Mouse (Mus musculus) MEL (cell line): ENCODE results near the gene Lsm11.

Experiments
- CTCF ChIP-seq, 3 experiments: IDR thresholded peaks in 2 of 3; conservative IDR thresholded peaks in 1 of 3; 2 replicates each; pipeline ENCODE4 v1.5.1; 2011 to 2012; ENCODE audit warnings: low read length in 3 of 3, low read depth in 2 of 3, mild to moderate bottlenecking in 2 of 3, improper control_type of control experiment in 1 of 3, inconsistent platforms in 1 of 3, mixed read lengths in 1 of 3, moderate library complexity in 1 of 3; ENCODE audit not compliant: control insufficient read depth in 1 of 3, insufficient read depth in 1 of 3, poor library complexity in 1 of 3, severe bottlenecking in 1 of 3
- E2F4 ChIP-seq: IDR thresholded peaks from 2 replicates; pipeline ENCODE4 v1.6.1; 2011; ENCODE audit warnings: low read depth, low read length, improper control_type of control experiment, borderline replicate concordance
- ELF1 ChIP-seq: IDR thresholded peaks from 2 replicates; pipeline ENCODE4 v1.6.1; 2014; ENCODE audit warnings: low read depth, mild to moderate bottlenecking, inconsistent platforms, low read length, improper control_type of control experiment, moderate library complexity
- EP300 ChIP-seq, 2 experiments: IDR thresholded peaks; 2 replicates each; pipeline ENCODE4 v1.6.1; 2011; ENCODE audit warnings: improper control_type of control experiment in 2 of 2, low read length in 2 of 2, low read depth in 1 of 2, mild to moderate bottlenecking in 1 of 2
- GATA1 ChIP-seq: IDR thresholded peaks from 2 replicates; pipeline ENCODE4 v1.6.1; 2011; ENCODE audit warnings: low read depth, low read length, improper control_type of control experiment
- MAX ChIP-seq: IDR thresholded peaks from 2 replicates; pipeline ENCODE4 v1.6.1; 2011; ENCODE audit warnings: low read length, improper control_type of control experiment
- MEF2A ChIP-seq: IDR thresholded peaks from 2 replicates; pipeline ENCODE4 v1.6.1; 2014; ENCODE audit warnings: low read depth, mild to moderate bottlenecking, inconsistent platforms, low read length, improper control_type of control experiment; ENCODE audit not compliant: poor library complexity, insufficient replicate concordance, severe bottlenecking; ENCODE audit errors: extremely low read depth
- NELFE ChIP-seq: IDR thresholded peaks from 2 replicates; pipeline ENCODE4 v1.6.1; 2011; ENCODE audit warnings: low read depth, low read length, improper control_type of control experiment
- NRF1 ChIP-seq: IDR thresholded peaks from 2 replicates; pipeline ENCODE4 v1.6.1; 2014; ENCODE audit warnings: low read depth, mild to moderate bottlenecking, inconsistent platforms, low read length, improper control_type of control experiment, moderate library complexity; ENCODE audit not compliant: poor library complexity, insufficient read depth, severe bottlenecking
- POLR2A ChIP-seq, 2 experiments: IDR thresholded peaks; 2 replicates each; pipeline ENCODE4 v1.6.1; 2011 to 2012; ENCODE audit warnings: low read length in 2 of 2, mild to moderate bottlenecking in 2 of 2, control low read depth in 1 of 2, improper control_type of control experiment in 1 of 2, low read depth in 1 of 2, moderate library complexity in 1 of 2; ENCODE audit not compliant: control insufficient read depth in 1 of 2, insufficient read depth in 1 of 2, poor library complexity in 1 of 2
- TCF12 ChIP-seq: IDR thresholded peaks from 2 replicates; pipeline ENCODE4 v1.6.1; 2014; ENCODE audit warnings: low read depth, mild to moderate bottlenecking, inconsistent platforms, low read length, improper control_type of control experiment, moderate library complexity
- UBTF ChIP-seq: IDR thresholded peaks from 2 replicates; pipeline ENCODE4 v1.6.1; 2012; ENCODE audit warnings: low read depth, mild to moderate bottlenecking, inconsistent platforms, low read length, improper control_type of control experiment, moderate library complexity, borderline replicate concordance; ENCODE audit not compliant: insufficient read depth
- USF2 ChIP-seq, 2 experiments: IDR thresholded peaks; 2 replicates each; pipeline ENCODE4 v1.6.1; 2011 to 2012; ENCODE audit warnings: improper control_type of control experiment in 2 of 2, low read length in 2 of 2, borderline replicate concordance in 1 of 2, inconsistent platforms in 1 of 2, low read depth in 1 of 2, mild to moderate bottlenecking in 1 of 2; ENCODE audit not compliant: insufficient read depth in 1 of 2
- ZNF384 ChIP-seq: IDR thresholded peaks from 2 replicates; pipeline ENCODE4 v1.6.1; 2012; ENCODE audit warnings: low read depth, mild to moderate bottlenecking, inconsistent platforms, low read length, improper control_type of control experiment

- TF ChIP-seq POLR2A (IDR thresholded peaks at IDR 0.05; ENCODE audit: control insufficient read depth in 1 of 2, insufficient read depth in 1 of 2, low read depth in 1 of 2, low read length in 2 of 2, poor library complexity in 1 of 2) (no peak), ZNF384 (no peak), NRF1 (no peak), MEF2A (no peak), CTCF (IDR thresholded peaks at IDR 0.05 in 2 of 3, conservative IDR thresholded peaks at IDR 0.05 in 1 of 3; ENCODE audit: control insufficient read depth in 1 of 3, insufficient read depth in 1 of 3, low read depth in 2 of 3, low read length in 3 of 3, poor library complexity in 1 of 3, severe bottlenecking in 1 of 3) (no peak), NELFE (no peak), ELF1 (no peak), GATA1 (no peak), E2F4 (no peak), MAX (no peak), TCF12 (no peak), EP300 (IDR thresholded peaks at IDR 0.05; ENCODE audit: low read depth in 1 of 2, low read length in 2 of 2) (no peak), UBTF (no peak), USF2 (IDR thresholded peaks at IDR 0.05; ENCODE audit: borderline replicate concordance in 1 of 2, insufficient read depth in 1 of 2, low read depth in 1 of 2, low read length in 2 of 2) (no peak)
Observed at GRCm38 (mm10) chr11:45907301-45907700, 37.4 kb downstream of the Lsm11 start.
